26 mouse cellular contexts compared by ENCODE assay signal in genomic region chr2:35477321-35477720, GRCm38 (mm10). TPM values are rescaled to one million over a fixed set of nuclear protein-coding genes. Genes with fewer than 3 reads are reported as not detected.
DNase-seq lines count a peak whose midpoint lies in the region; ATAC-seq and TF ChIP-seq lines count a peak whose summit lies in the region.
"Had no signal": no experiment of that assay in that cellular context is flagged by ENCODE, and none has a peak within 500 bp of the region (broad histone marks: within the 10 kb centered on the region; RNA-seq: fewer than 3 reads in every experiment).

No protein-coding gene starts in this region.

- H3K4me1 ChIP-seq in forebrain, postnatal 0 days (ENCODE audit: insufficient read depth) = no peaks in the 10 kb centered on the region; the same call in 1 of the 2 replicates
- H3K4me1 ChIP-seq in forebrain, embryonic 13.5 days = peaks cover 9% of the 10 kb centered on the region
- H3K4me1 ChIP-seq in hindbrain, embryonic 13.5 days (replicated peaks) = peaks cover 13% of the 10 kb centered on the region
- H3K4me1 ChIP-seq: stomach, embryonic 15.5 days had no signal

- H3K4me2 ChIP-seq in forebrain, postnatal 0 days (ENCODE audit: low read depth) = no peak overlapping the region
- no peak overlapping the region for H3K4me2 ChIP-seq in forebrain, embryonic 13.5 days
- H3K4me2 ChIP-seq in hindbrain, embryonic 13.5 days = no peak overlapping the region
- H3K4me2 ChIP-seq: embryonic facial prominence, embryonic 12.5 days; limb, embryonic 13.5 days; liver, embryonic 12.5 days; midbrain, embryonic 12.5 days; stomach, embryonic 15.5 days had no signal

- H3K9ac ChIP-seq in forebrain, postnatal 0 days = no peak overlapping the region
- no peak overlapping the region for H3K9ac ChIP-seq in forebrain, embryonic 13.5 days
- H3K9ac ChIP-seq in hindbrain, embryonic 13.5 days = no peak overlapping the region
- H3K9ac ChIP-seq: embryonic facial prominence, embryonic 12.5 days; limb, embryonic 13.5 days; liver, embryonic 12.5 days; midbrain, embryonic 12.5 days; stomach, embryonic 15.5 days had no signal

- no peak overlapping the region for H3K4me3 ChIP-seq in forebrain, postnatal 0 days (ENCODE audit: low read depth, low read length)
- H3K4me3 ChIP-seq in forebrain, embryonic 13.5 days = no peak overlapping the region
- H3K4me3 ChIP-seq in layer of hippocampus, adult 2 months = no peak overlapping the region
- no peak overlapping the region for H3K4me3 ChIP-seq in hindbrain, embryonic 13.5 days
- H3K4me3 ChIP-seq: embryonic facial prominence, embryonic 12.5 days; erythroblast, embryonic 14.5 days; gastrocnemius, adult 2 months; limb, embryonic 13.5 days; liver, embryonic 12.5 days; midbrain, embryonic 12.5 days; stomach, embryonic 15.5 days had no signal

- peak; percentile 45; the same call in 1 of the 2 replicates for ATAC-seq in forebrain, postnatal 0 days
- no peak for ATAC-seq in forebrain, embryonic 13.5 days
- no peak for ATAC-seq in hindbrain, embryonic 13.5 days (ENCODE audit: low FRiP score)
- ATAC-seq: hindbrain, embryonic 16.5 days; liver, embryonic 12.5 days; Patski had no signal

- WGBS in forebrain, postnatal 0 days = 77% methylated on average over 6 of the region's 6 CpGs
- WGBS in forebrain, embryonic 13.5 days = 86% methylated on average over 6 of the region's 6 CpGs
- WGBS in hindbrain, embryonic 13.5 days = 88% methylated on average over 6 of the region's 6 CpGs

- no peak for TF ChIP-seq POLR2A in brain, embryonic 14.5 days (IDR thresholded peaks at IDR 0.05; ENCODE audit: borderline replicate concordance, extremely low read depth, insufficient read depth, insufficient read length, poor library complexity, severe bottlenecking)

- no peaks in the 10 kb centered on the region for H3K9me3 ChIP-seq in forebrain, postnatal 0 days (ENCODE audit: low read length)
- no peaks in the 10 kb centered on the region for H3K9me3 ChIP-seq in forebrain, embryonic 13.5 days (replicated peaks)
- no peaks in the 10 kb centered on the region for H3K9me3 ChIP-seq in hindbrain, embryonic 13.5 days
- H3K9me3 ChIP-seq: embryonic facial prominence, embryonic 12.5 days; G1E; liver, embryonic 12.5 days; midbrain, embryonic 12.5 days; stomach, embryonic 15.5 days had no signal

- no peak overlapping the region for H3K27ac ChIP-seq in forebrain, postnatal 0 days (ENCODE audit: low read depth, low read length)
- no peak overlapping the region for H3K27ac ChIP-seq in forebrain, embryonic 13.5 days
- no peak overlapping the region for H3K27ac ChIP-seq in layer of hippocampus, adult 2 months
- no peak overlapping the region for H3K27ac ChIP-seq in hindbrain, embryonic 13.5 days
- H3K27ac ChIP-seq: embryonic facial prominence, embryonic 12.5 days; gastrocnemius, adult 2 months; limb, embryonic 13.5 days; liver, embryonic 12.5 days; midbrain, embryonic 12.5 days; stomach, embryonic 15.5 days had no signal

- H3K27me3 ChIP-seq in forebrain, postnatal 0 days (ENCODE audit: insufficient read depth, low read length) = no peaks in the 10 kb centered on the region
- H3K27me3 ChIP-seq in forebrain, embryonic 13.5 days = no peaks in the 10 kb centered on the region
- H3K27me3 ChIP-seq in hindbrain, embryonic 13.5 days = no peaks in the 10 kb centered on the region
- H3K27me3 ChIP-seq: CH12.LX; embryonic facial prominence, embryonic 12.5 days; limb, embryonic 13.5 days; liver, embryonic 12.5 days; midbrain, embryonic 12.5 days; Patski; stomach, embryonic 15.5 days had no signal

- TF ChIP-seq CTCF in forebrain, postnatal 0 days (IDR thresholded peaks at IDR 0.05; ENCODE audit: low read depth) = no peak
- no peak for TF ChIP-seq CTCF in brain, embryonic 14.5 days (IDR thresholded peaks at IDR 0.05; ENCODE audit: borderline replicate concordance, extremely low read depth, insufficient read depth, insufficient read length)
- TF ChIP-seq CTCF in layer of hippocampus, adult 2 months (conservative IDR thresholded peaks at IDR 0.05) = no peak

- H3K36me3 ChIP-seq in forebrain, postnatal 0 days (ENCODE audit: insufficient read depth) = no peaks in the 10 kb centered on the region
- H3K36me3 ChIP-seq in forebrain, embryonic 13.5 days (ENCODE audit: poor library complexity, severe bottlenecking) = no peaks in the 10 kb centered on the region
- H3K36me3 ChIP-seq in hindbrain, embryonic 13.5 days = no peaks in the 10 kb centered on the region
- H3K36me3 ChIP-seq: embryonic facial prominence, embryonic 12.5 days; G1E; limb, embryonic 13.5 days; liver, embryonic 12.5 days; midbrain, embryonic 12.5 days; stomach, embryonic 15.5 days had no signal

- DNase-seq in forebrain, postnatal 0 days = peak; percentile 52
- peak; percentile 62 for DNase-seq in brain, embryonic 14.5 days (ENCODE audit: low read depth)
- peak; percentile 53 to 75 for DNase-seq in layer of hippocampus, adult 2 months (ENCODE audit: low spot score in 2 of 2)
- peak; percentile 42 to 68 for DNase-seq in layer of hippocampus, postnatal 25 days (ENCODE audit: extremely low spot score in 1 of 2, low spot score in 1 of 2)
- no peak for DNase-seq in cerebellum, adult 18-20 months
- DNase-seq: adrenal gland, adult 2 months; cerebellum, adult 2 months; cerebellum, postnatal 25 days; gastrocnemius, adult 2 months; heart, postnatal 4 days; kidney, adult 11 months; lung, adult 18-20 months; lung, postnatal 10 days; thymus, postnatal 25 days had no signal

RNA-seq across cellular contexts. Expression of gene Ggta1, which starts 14.3 kb away (rescaled TPM):
- 6.8 and 7.9 TPM in 2 replicates for total RNA-seq in forebrain, postnatal 0 days (2014; rRNA removed)
- polyA plus RNA-seq in forebrain, postnatal 0 days (2015; fragmentation: Nextera tagmentation; extraction: Ambion mirVana) = 3.0 and 4.3 TPM in 2 replicates
- 4.1 and 4.7 TPM in 2 replicates for polyA plus RNA-seq in forebrain, embryonic 13.5 days (2015; fragmentation: Nextera tagmentation; extraction: Ambion mirVana)
- 5.7 and 7.1 TPM in 2 replicates for polyA plus RNA-seq in brain, embryonic 14.5 days (2012; rRNA removed)
- total RNA-seq in layer of hippocampus, adult 2 months (2021) = 1 to 10 TPM; 1.8 to 2.3 TPM
- 1 to 10 TPM; 2.0 to 3.9 TPM for total RNA-seq in layer of hippocampus, postnatal 25 days (2021)
- polyA plus RNA-seq in hindbrain, embryonic 13.5 days (2015; fragmentation: Nextera tagmentation; extraction: Ambion mirVana) = 6.2 and 6.3 TPM in 2 replicates

Comparison
In these comparisons a context has a peak if more than half of its experiments do, and no peak if none do; other contexts are left out.
1. DNase-seq: peak in forebrain, postnatal 0 days (single experiment), brain, embryonic 14.5 days (single experiment), layer of hippocampus, adult 2 months (2 of 2) and layer of hippocampus, postnatal 25 days (2 of 2); none in cerebellum, adult 18-20 months (0 of 2).